Mouse (Mus musculus): ENCODE data around the gene Vars. TPM values are rescaled to one million over a fixed set of nuclear protein-coding genes. Genes with fewer than 3 reads are reported as not detected.
A peak's percentile ranks its signal among the peaks of the same experiment; 100 is the strongest.
"Not testable (repeated sequence)": the region's sequence is repeated elsewhere in the genome, so short reads cannot be mapped to it uniquely, and the experiment has no call there.

Gene Vars
- total and polyA plus RNA-seq, 3 experiments, result 130 to 1,339 (median 289) TPM

- DNase-seq (ENCODE audit: low spot score) (no peak), ATAC-seq (ENCODE audit: extremely low read depth, insufficient number of reproducible peaks, low FRiP score, poor library complexity, severe bottlenecking) (no peak)
- peaks cover 3% of the 10 kb centered on the region; the same call in 1 of the 2 replicates for H3K27me3 ChIP-seq (ENCODE audit: insufficient read depth, low read length)
- TF ChIP-seq POLR2AphosphoS5 (IDR thresholded peaks at IDR 0.05; ENCODE audit: insufficient replicate concordance, low read depth, low read length) (no peak), GATA1 (IDR thresholded peaks at IDR 0.05; ENCODE audit: borderline replicate concordance, low read length) (no peak), TAL1 (conservative IDR thresholded peaks at IDR 0.05; ENCODE audit: low read depth, low read length) (no peak), CTCF (IDR thresholded peaks at IDR 0.05; ENCODE audit: low read depth, low read length) (no peak), GATA2 (IDR thresholded peaks at IDR 0.05; ENCODE audit: borderline replicate concordance, low read depth, low read length) (no peak)
- peaks cover 17% of the 10 kb centered on the region for H3K9me3 ChIP-seq (replicated peaks)
- H3K4me3 ChIP-seq (ENCODE audit: low read depth, low read length), result peak overlapping the region; percentile 76
- peaks cover 69% of the 10 kb centered on the region for H3K36me3 ChIP-seq (replicated peaks)
- peaks cover 80% of the 10 kb centered on the region for H3K4me1 ChIP-seq (ENCODE audit: insufficient read depth, low read depth, low read length)
Measured at GRCm38 (mm10) chr17:35003022-35003838, 2.4 kb downstream of the Vars start.

GRCm38 (mm10) chr17:35004075-35004717 lies 3.4 kb downstream of the Vars start:
- peaks cover 7% of the 10 kb centered on the region for H3K9me3 ChIP-seq (replicated peaks)
- H3K36me3 ChIP-seq (replicated peaks), result peaks cover 69% of the 10 kb centered on the region
- DNase-seq (ENCODE audit: low spot score) (no peak), ATAC-seq (ENCODE audit: extremely low read depth, insufficient number of reproducible peaks, low FRiP score, poor library complexity, severe bottlenecking) (0 out of 2 replicates have a peak, but pooled peaks have one; percentile 15)
- peaks cover 3% of the 10 kb centered on the region; the same call in 1 of the 2 replicates for H3K27me3 ChIP-seq (ENCODE audit: insufficient read depth, low read length)
- peak overlapping the region; percentile 72 for H3K4me3 ChIP-seq (ENCODE audit: low read depth, low read length)
- peaks cover 78% of the 10 kb centered on the region for H3K4me1 ChIP-seq (ENCODE audit: insufficient read depth, low read depth, low read length)
- TF ChIP-seq GATA2 (IDR thresholded peaks at IDR 0.05; ENCODE audit: borderline replicate concordance, low read depth, low read length) (no peak), TAL1 (conservative IDR thresholded peaks at IDR 0.05; ENCODE audit: low read depth, low read length) (peak; percentile 46; the same call in 1 of the 2 replicates)

GRCm38 (mm10) chr17:35005158-35005557 lies 4.4 kb downstream of the Vars start:
- no peak for ATAC-seq (ENCODE audit: extremely low read depth, insufficient number of reproducible peaks, low FRiP score, poor library complexity, severe bottlenecking)
- peaks cover 74% of the 10 kb centered on the region for H3K4me1 ChIP-seq (ENCODE audit: insufficient read depth, low read depth, low read length)
- H3K36me3 ChIP-seq (replicated peaks), result peaks cover 70% of the 10 kb centered on the region
- peaks cover 3% of the 10 kb centered on the region; the same call in 1 of the 2 replicates for H3K27me3 ChIP-seq (ENCODE audit: insufficient read depth, low read length)
- H3K4me3 ChIP-seq (ENCODE audit: low read depth, low read length), result peak overlapping the region; percentile 72
- TF ChIP-seq GATA2 (IDR thresholded peaks at IDR 0.05; ENCODE audit: borderline replicate concordance, low read depth, low read length), result no peak
- no peak for TF ChIP-seq POLR2AphosphoS5 (IDR thresholded peaks at IDR 0.05; ENCODE audit: insufficient replicate concordance, low read depth, low read length)
- TF ChIP-seq CTCF (IDR thresholded peaks at IDR 0.05; ENCODE audit: low read depth, low read length), result no peak
- no peak for TF ChIP-seq GATA1 (IDR thresholded peaks at IDR 0.05; ENCODE audit: borderline replicate concordance, low read length)
- no peak for TF ChIP-seq TAL1 (conservative IDR thresholded peaks at IDR 0.05; ENCODE audit: low read depth, low read length)
- H3K9me3 ChIP-seq (replicated peaks), result no peaks in the 10 kb centered on the region
- no peak for DNase-seq (ENCODE audit: low spot score)

GRCm38 (mm10) chr17:35005902-35006301 lies 5.1 kb downstream of the Vars start:
- not testable (repeated sequence) for ATAC-seq (ENCODE audit: extremely low read depth, insufficient number of reproducible peaks, low FRiP score, poor library complexity, severe bottlenecking); H3K9me3 ChIP-seq (replicated peaks); DNase-seq (ENCODE audit: low spot score); H3K27me3 ChIP-seq (ENCODE audit: insufficient read depth, low read length)
- Histone ChIP-seq H3K4me3 (ENCODE audit: low read depth, low read length) (peak overlapping the region; percentile 72; the same call in 1 of the 2 replicates), H3K36me3 (replicated peaks) (peaks cover 77% of the 10 kb centered on the region), H3K4me1 (ENCODE audit: insufficient read depth, low read depth, low read length) (peaks cover 77% of the 10 kb centered on the region)

- no peaks in the 10 kb centered on the region for H3K9me3 ChIP-seq (replicated peaks)
- no peak for DNase-seq (ENCODE audit: low spot score)
- peaks cover 89% of the 10 kb centered on the region for H3K36me3 ChIP-seq (replicated peaks)
- TF ChIP-seq GATA1 (IDR thresholded peaks at IDR 0.05; ENCODE audit: borderline replicate concordance, low read length) (no peak), CTCF (IDR thresholded peaks at IDR 0.05; ENCODE audit: low read depth, low read length) (no peak), TAL1 (conservative IDR thresholded peaks at IDR 0.05; ENCODE audit: low read depth, low read length) (no peak), POLR2AphosphoS5 (IDR thresholded peaks at IDR 0.05; ENCODE audit: insufficient replicate concordance, low read depth, low read length) (no peak), GATA2 (IDR thresholded peaks at IDR 0.05; ENCODE audit: borderline replicate concordance, low read depth, low read length) (no peak)
- ATAC-seq (ENCODE audit: extremely low read depth, insufficient number of reproducible peaks, low FRiP score, poor library complexity, severe bottlenecking), result no peak
- no peak overlapping the region for H3K4me3 ChIP-seq (ENCODE audit: low read depth, low read length)
- peaks cover 79% of the 10 kb centered on the region for H3K4me1 ChIP-seq (ENCODE audit: insufficient read depth, low read depth, low read length)
- peaks cover 3% of the 10 kb centered on the region; the same call in 1 of the 2 replicates for H3K27me3 ChIP-seq (ENCODE audit: insufficient read depth, low read length)
Measured at GRCm38 (mm10) chr17:35007387-35007991, 6.7 kb downstream of the Vars start.

GRCm38 (mm10) chr17:35009586-35009985 lies 8.8 kb downstream of the Vars start:
- Histone ChIP-seq H3K27me3 (ENCODE audit: insufficient read depth, low read length) (peaks cover 3% of the 10 kb centered on the region; the same call in 1 of the 2 replicates), H3K9me3 (replicated peaks) (no peaks in the 10 kb centered on the region)
- no peak for ATAC-seq (ENCODE audit: extremely low read depth, insufficient number of reproducible peaks, low FRiP score, poor library complexity, severe bottlenecking)

More at GRCm38 (mm10) chr17:35009586-35009985, 8.8 kb downstream of the Vars start:
- DNase-seq (ENCODE audit: low spot score), result no peak
- Histone ChIP-seq H3K4me1 (ENCODE audit: insufficient read depth, low read depth, low read length) (peaks cover 79% of the 10 kb centered on the region), H3K36me3 (replicated peaks) (peaks cover 94% of the 10 kb centered on the region), H3K4me3 (ENCODE audit: low read depth, low read length) (no peak overlapping the region)
- TF ChIP-seq TAL1 (conservative IDR thresholded peaks at IDR 0.05; ENCODE audit: low read depth, low read length) (no peak), GATA2 (IDR thresholded peaks at IDR 0.05; ENCODE audit: borderline replicate concordance, low read depth, low read length) (no peak), POLR2AphosphoS5 (IDR thresholded peaks at IDR 0.05; ENCODE audit: insufficient replicate concordance, low read depth, low read length) (no peak), GATA1 (IDR thresholded peaks at IDR 0.05; ENCODE audit: borderline replicate concordance, low read length) (no peak), CTCF (IDR thresholded peaks at IDR 0.05; ENCODE audit: low read depth, low read length) (no peak)
